Mouse (Mus musculus): ENCODE data around the gene Ccn5. TPM values are rescaled to one million over a fixed set of nuclear protein-coding genes. Genes with fewer than 3 reads are reported as not detected.

Ccn5 gene
- total RNA-seq (2014; rRNA removed), result 0.58 TPM in 1 of 2 replicates, not detected in the other
- 0.20 and 0.33 TPM in 2 replicates for polyA plus RNA-seq (2015; fragmentation: Nextera tagmentation; extraction: Ambion mirVana)

- no peak for TF ChIP-seq CTCF (IDR thresholded peaks at IDR 0.05; ENCODE audit: low read depth)
- Histone ChIP-seq H3K4me1 (ENCODE audit: insufficient read depth, low read length) (no peaks in the 10 kb centered on the region), H3K27me3 (ENCODE audit: insufficient read depth, low read length) (no peaks in the 10 kb centered on the region), H3K4me2 (ENCODE audit: low read depth, low read length) (no peak within 1 kb of the TSS), H3K9me3 (ENCODE audit: low read length) (no peaks in the 10 kb centered on the region), H3K27ac (no peak within 1 kb of the TSS), H3K36me3 (ENCODE audit: insufficient read depth, low read length) (no peaks in the 10 kb centered on the region), H3K4me3 (ENCODE audit: low read length) (no peak within 1 kb of the TSS), H3K9ac (replicated peaks; ENCODE audit: low read length) (no peak within 1 kb of the TSS)
- peak; percentile 61; the same call in 1 of the 2 replicates for ATAC-seq
- 42% methylated on average over 4 of the region's 4 CpGs for WGBS
- peak; percentile 74 for DNase-seq (ENCODE audit: low spot score)
These were observed at the start of gene Ccn5 for GRCm38 (mm10) chr2:163820607-163821006. Gene Ccn5, plus strand, starts transcription at chr2:163820861.

DNA sequence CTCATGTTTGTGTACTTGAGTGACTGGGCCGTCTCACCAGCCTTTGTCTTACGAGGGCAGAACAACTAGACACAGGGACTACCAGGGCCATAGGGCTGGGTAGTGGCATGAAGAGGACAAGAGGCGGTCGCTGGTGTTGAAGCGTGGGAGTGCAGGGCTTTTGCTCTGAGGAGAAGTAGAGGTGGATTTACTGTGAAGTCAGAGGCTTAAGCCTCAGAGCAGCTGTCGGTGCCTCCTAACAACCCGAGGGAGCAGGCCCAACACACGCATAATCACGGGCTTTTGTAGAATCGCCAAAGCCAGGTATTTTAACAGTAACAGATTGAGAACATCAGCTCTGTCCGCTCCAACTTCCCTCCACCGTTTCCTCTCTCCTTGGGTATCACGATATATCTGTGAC is 44.0 kb upstream of the Ccn5 start:
- Histone ChIP-seq H3K4me2 (ENCODE audit: low read depth, low read length) (no peak overlapping the region), H3K4me1 (ENCODE audit: insufficient read depth, low read length) (no peaks in the 10 kb centered on the region), H3K9ac (replicated peaks; ENCODE audit: low read length) (no peak overlapping the region), H3K27ac (no peak overlapping the region), H3K9me3 (ENCODE audit: low read length) (no peaks in the 10 kb centered on the region), H3K4me3 (ENCODE audit: low read length) (no peak overlapping the region), H3K27me3 (ENCODE audit: insufficient read depth, low read length) (no peaks in the 10 kb centered on the region), H3K36me3 (ENCODE audit: insufficient read depth, low read length) (no peaks in the 10 kb centered on the region)
- no peak for DNase-seq (ENCODE audit: low spot score)
- no peak for ATAC-seq
- 19% methylated on average over 13 of the region's 13 CpGs for WGBS
- no peak for TF ChIP-seq CTCF (IDR thresholded peaks at IDR 0.05; ENCODE audit: low read depth)

DNA sequence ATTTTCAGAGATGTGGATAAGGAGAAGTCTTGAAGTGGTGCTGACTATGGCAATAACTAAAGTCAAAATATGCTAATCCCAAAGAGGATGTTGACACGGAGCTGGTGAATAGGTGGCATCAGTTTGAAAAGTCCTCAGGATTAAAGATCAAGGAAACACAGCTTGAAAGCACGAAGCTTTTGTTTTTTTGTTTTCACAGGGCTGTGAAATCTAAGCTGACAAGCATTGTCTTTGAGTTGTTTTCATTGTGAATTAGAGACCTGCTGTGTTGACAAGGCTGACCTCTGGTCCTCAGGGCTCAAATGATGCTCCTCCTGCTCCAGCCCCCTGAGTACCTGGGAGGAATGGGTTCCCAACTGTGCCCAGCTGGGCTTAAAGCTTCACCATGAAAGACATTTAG is 43.6 kb upstream of the Ccn5 start:
- Histone ChIP-seq H3K4me1 (ENCODE audit: insufficient read depth, low read length) (no peaks in the 10 kb centered on the region), H3K9ac (replicated peaks; ENCODE audit: low read length) (no peak overlapping the region), H3K4me3 (ENCODE audit: low read length) (no peak overlapping the region), H3K27ac (no peak overlapping the region), H3K9me3 (ENCODE audit: low read length) (no peaks in the 10 kb centered on the region), H3K36me3 (ENCODE audit: insufficient read depth, low read length) (no peaks in the 10 kb centered on the region), H3K27me3 (ENCODE audit: insufficient read depth, low read length) (no peaks in the 10 kb centered on the region), H3K4me2 (ENCODE audit: low read depth, low read length) (no peak overlapping the region)
- no peak for TF ChIP-seq CTCF (IDR thresholded peaks at IDR 0.05; ENCODE audit: low read depth)
- no peak for ATAC-seq
- DNase-seq (ENCODE audit: low spot score), result no peak
- WGBS, result 11% methylated on average over 2 of the region's 2 CpGs

- Histone ChIP-seq H3K27me3 (ENCODE audit: insufficient read depth, low read length) (no peaks in the 10 kb centered on the region), H3K4me3 (ENCODE audit: low read length) (no peak overlapping the region), H3K27ac (no peak overlapping the region), H3K36me3 (ENCODE audit: insufficient read depth, low read length) (no peaks in the 10 kb centered on the region), H3K4me2 (ENCODE audit: low read depth, low read length) (no peak overlapping the region), H3K4me1 (ENCODE audit: insufficient read depth, low read length) (no peaks in the 10 kb centered on the region), H3K9ac (replicated peaks; ENCODE audit: low read length) (no peak overlapping the region), H3K9me3 (ENCODE audit: low read length) (no peaks in the 10 kb centered on the region)
- no peak for DNase-seq (ENCODE audit: low spot score)
- WGBS, result 48% methylated on average over 4 of the region's 4 CpGs
- no peak for ATAC-seq
- no peak for TF ChIP-seq CTCF (IDR thresholded peaks at IDR 0.05; ENCODE audit: low read depth)
These were observed 41.8 kb upstream of the Ccn5 start for GRCm38 (mm10) chr2:163778896-163779295.

DNA sequence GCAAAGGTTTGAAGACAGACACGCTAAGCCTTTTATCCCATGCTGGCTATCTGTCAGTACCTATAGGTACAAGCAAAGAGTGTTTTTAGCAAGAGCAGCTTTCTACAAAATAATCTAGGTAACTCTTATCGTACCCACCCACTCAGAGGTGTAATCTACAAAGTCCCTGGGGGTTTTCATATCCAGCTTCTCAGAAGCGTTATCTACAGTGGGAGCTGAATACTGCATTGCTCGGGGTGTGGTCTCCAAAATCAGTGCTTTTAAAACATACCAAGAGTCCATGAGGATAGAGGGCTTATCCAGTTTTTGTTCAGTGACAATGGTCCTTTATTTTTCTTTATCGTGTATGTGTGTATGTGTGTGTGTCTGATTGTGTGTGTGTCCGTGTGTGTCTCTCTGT is 37.3 kb upstream of the Ccn5 start:
- Histone ChIP-seq H3K9ac (replicated peaks; ENCODE audit: low read length) (no peak overlapping the region), H3K4me2 (ENCODE audit: low read depth, low read length) (no peak overlapping the region), H3K27ac (no peak overlapping the region), H3K4me1 (ENCODE audit: insufficient read depth, low read length) (no peaks in the 10 kb centered on the region), H3K36me3 (ENCODE audit: insufficient read depth, low read length) (no peaks in the 10 kb centered on the region), H3K27me3 (ENCODE audit: insufficient read depth, low read length) (no peaks in the 10 kb centered on the region), H3K9me3 (ENCODE audit: low read length) (no peaks in the 10 kb centered on the region), H3K4me3 (ENCODE audit: low read length) (no peak overlapping the region)
- ATAC-seq (no peak), DNase-seq (ENCODE audit: low spot score) (no peak)
- TF ChIP-seq CTCF (IDR thresholded peaks at IDR 0.05; ENCODE audit: low read depth), result no peak
- 84% methylated on average over 6 of the region's 6 CpGs for WGBS

DNA sequence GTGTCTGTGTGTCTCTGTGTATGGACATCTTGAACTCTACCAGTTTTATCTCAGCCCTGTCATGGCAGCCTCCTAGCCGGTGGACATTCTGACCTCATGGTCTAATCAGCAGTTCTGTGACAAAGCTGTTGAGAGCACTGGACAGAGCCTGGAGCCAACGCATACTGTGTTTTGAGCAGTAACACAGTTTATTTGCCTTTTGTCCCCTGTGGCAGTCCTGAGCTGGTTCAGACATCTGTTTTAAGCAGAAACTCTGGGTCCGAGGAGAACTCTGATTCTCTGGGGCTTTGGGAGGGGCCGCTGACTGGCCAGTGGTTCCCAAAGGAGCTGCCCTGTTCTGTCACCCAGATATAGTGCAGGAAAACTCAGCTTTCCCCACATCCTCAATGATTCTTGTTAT is 36.8 kb upstream of the Ccn5 start:
- no peak overlapping the region for H3K9ac ChIP-seq (replicated peaks; ENCODE audit: low read length)
- no peak for ATAC-seq
- H3K36me3 ChIP-seq (ENCODE audit: insufficient read depth, low read length), result no peaks in the 10 kb centered on the region
- TF ChIP-seq CTCF (IDR thresholded peaks at IDR 0.05; ENCODE audit: low read depth), result no peak
- no peaks in the 10 kb centered on the region for H3K9me3 ChIP-seq (ENCODE audit: low read length)
- 71% methylated on average over 4 of the region's 4 CpGs for WGBS
- H3K4me1 ChIP-seq (ENCODE audit: insufficient read depth, low read length), result no peaks in the 10 kb centered on the region
- no peak overlapping the region for H3K27ac ChIP-seq
- no peak for DNase-seq (ENCODE audit: low spot score)
- no peak overlapping the region for H3K4me2 ChIP-seq (ENCODE audit: low read depth, low read length)
- H3K27me3 ChIP-seq (ENCODE audit: insufficient read depth, low read length), result no peaks in the 10 kb centered on the region
- H3K4me3 ChIP-seq (ENCODE audit: low read length), result no peak overlapping the region

DNA sequence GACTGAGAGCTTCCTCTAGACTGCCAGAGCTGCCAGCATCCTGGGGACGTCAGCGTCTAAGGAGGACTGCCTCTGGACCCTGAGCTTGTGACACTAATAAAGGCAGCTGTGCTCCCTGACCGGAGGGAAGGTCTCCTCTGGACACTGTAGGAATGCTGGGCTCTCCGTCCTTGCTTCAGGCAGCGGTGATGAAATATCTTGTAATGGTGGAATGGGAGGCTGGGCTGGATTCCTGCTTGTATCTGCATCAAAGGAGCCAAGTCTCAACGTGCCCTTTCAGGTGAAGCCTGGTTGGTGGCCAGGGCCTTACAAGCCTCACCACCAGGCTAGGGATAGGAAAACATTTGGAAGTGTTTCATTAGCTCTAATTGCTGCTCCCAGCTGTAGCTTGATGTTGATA is 33.6 kb upstream of the Ccn5 start:
- H3K27me3 ChIP-seq (ENCODE audit: insufficient read depth, low read length), result no peaks in the 10 kb centered on the region
- H3K4me2 ChIP-seq (ENCODE audit: low read depth, low read length), result no peak overlapping the region
- WGBS, result 86% methylated on average over 6 of the region's 6 CpGs
- H3K27ac ChIP-seq, result no peak overlapping the region
- H3K9me3 ChIP-seq (ENCODE audit: low read length), result no peaks in the 10 kb centered on the region
- TF ChIP-seq CTCF (IDR thresholded peaks at IDR 0.05; ENCODE audit: low read depth), result no peak
- no peak for ATAC-seq
- no peaks in the 10 kb centered on the region for H3K36me3 ChIP-seq (ENCODE audit: insufficient read depth, low read length)
- no peaks in the 10 kb centered on the region for H3K4me1 ChIP-seq (ENCODE audit: insufficient read depth, low read length)
- no peak overlapping the region for H3K4me3 ChIP-seq (ENCODE audit: low read length)
- H3K9ac ChIP-seq (replicated peaks; ENCODE audit: low read length), result no peak overlapping the region
- DNase-seq (ENCODE audit: low spot score), result no peak
